Mouse (Mus musculus): ENCODE data around the gene Raph1. TPM values are rescaled to one million over a fixed set of nuclear protein-coding genes. Genes with fewer than 3 reads are reported as not detected.
"Not testable (repeated sequence)": the region's sequence is repeated elsewhere in the genome, so short reads cannot be mapped to it uniquely, and the experiment has no call there.

Raph1 gene
- polyA plus RNA-seq, 1 experiment from 2014 or later = 20.0 TPM

- 98% methylated on average over 1 of the region's 1 CpGs for WGBS
- no peak overlapping the region for H3K4me2 ChIP-seq (replicated peaks)
- H3K27ac ChIP-seq (replicated peaks) = no peak overlapping the region
- no peak for ATAC-seq (replicated peaks)
- H3K9ac ChIP-seq (replicated peaks) = no peak overlapping the region
- no peak overlapping the region for H3K4me3 ChIP-seq
- H3K36me3 ChIP-seq = peaks cover 17% of the 10 kb centered on the region
- H3K4me1 ChIP-seq = peaks cover 3% of the 10 kb centered on the region; the same call in 1 of the 2 replicates
- H3K27me3 ChIP-seq = no peaks in the 10 kb centered on the region
- H3K9me3 ChIP-seq = no peaks in the 10 kb centered on the region
Observed at GRCm38 (mm10) chr1:60482881-60483280, 84.0 kb downstream of the Raph1 start.

- no peak overlapping the region for H3K9ac ChIP-seq (replicated peaks)
- H3K27ac ChIP-seq (replicated peaks) = no peak overlapping the region
- ATAC-seq (replicated peaks) = no peak
- peaks cover 25% of the 10 kb centered on the region; the same call in 1 of the 2 replicates for H3K36me3 ChIP-seq
- H3K4me2 ChIP-seq (replicated peaks) = no peak overlapping the region
- H3K4me3 ChIP-seq = no peak overlapping the region
- no peaks in the 10 kb centered on the region for H3K27me3 ChIP-seq
- peaks cover 3% of the 10 kb centered on the region; the same call in 1 of the 2 replicates for H3K4me1 ChIP-seq
- H3K9me3 ChIP-seq = no peaks in the 10 kb centered on the region
- 32% methylated on average over 1 of the region's 1 CpGs for WGBS
Observed at GRCm38 (mm10) chr1:60481561-60481960, 85.3 kb downstream of the Raph1 start.

- Histone ChIP-seq H3K4me1 (no peaks in the 10 kb centered on the region), H3K4me3 (no peak overlapping the region), H3K4me2 (replicated peaks) (no peak overlapping the region), H3K27me3 (no peaks in the 10 kb centered on the region), H3K36me3 (peaks cover 13% of the 10 kb centered on the region), H3K9ac (replicated peaks) (no peak overlapping the region), H3K9me3 (no peaks in the 10 kb centered on the region), H3K27ac (replicated peaks) (no peak overlapping the region)
- no peak for ATAC-seq (replicated peaks)
- 90% methylated on average over 7 of the region's 7 CpGs for WGBS
Observed at GRCm38 (mm10) chr1:60470541-60470940, 96.4 kb downstream of the Raph1 start.

GRCm38 (mm10) chr1:60469491-60469890 is 97.4 kb downstream of the Raph1 start:
- H3K36me3 ChIP-seq = peaks cover 15% of the 10 kb centered on the region
- H3K4me3 ChIP-seq = no peak overlapping the region
- H3K4me1 ChIP-seq = no peaks in the 10 kb centered on the region
- no peaks in the 10 kb centered on the region for H3K9me3 ChIP-seq
- no peak overlapping the region for H3K9ac ChIP-seq (replicated peaks)
- H3K4me2 ChIP-seq (replicated peaks) = no peak overlapping the region
- ATAC-seq (replicated peaks) = no peak
- H3K27ac ChIP-seq (replicated peaks) = no peak overlapping the region
- WGBS = 78% methylated on average over 2 of the region's 2 CpGs
- no peaks in the 10 kb centered on the region for H3K27me3 ChIP-seq

GRCm38 (mm10) chr1:60460623-60461022 is 106.3 kb downstream of the Raph1 start:
- H3K9ac ChIP-seq (replicated peaks) = no peak overlapping the region
- no peaks in the 10 kb centered on the region for H3K27me3 ChIP-seq
- no peaks in the 10 kb centered on the region for H3K9me3 ChIP-seq
- WGBS = 91% methylated on average over 1 of the region's 1 CpGs
- peaks cover 12% of the 10 kb centered on the region; the same call in 1 of the 2 replicates for H3K36me3 ChIP-seq
- no peak overlapping the region for H3K27ac ChIP-seq (replicated peaks)
- no peak overlapping the region for H3K4me2 ChIP-seq (replicated peaks)
- no peak overlapping the region for H3K4me3 ChIP-seq
- H3K4me1 ChIP-seq = no peaks in the 10 kb centered on the region
- ATAC-seq (replicated peaks) = no peak

- no peak overlapping the region for H3K27ac ChIP-seq (replicated peaks)
- H3K4me1 ChIP-seq = no peaks in the 10 kb centered on the region
- ATAC-seq (replicated peaks) = no peak
- H3K4me3 ChIP-seq = no peak overlapping the region
- WGBS = 36% methylated on average over 1 of the region's 1 CpGs
- H3K4me2 ChIP-seq (replicated peaks) = no peak overlapping the region
- H3K27me3 ChIP-seq = no peaks in the 10 kb centered on the region
- peaks cover 34% of the 10 kb centered on the region for H3K36me3 ChIP-seq
- H3K9ac ChIP-seq (replicated peaks) = no peak overlapping the region
- no peaks in the 10 kb centered on the region for H3K9me3 ChIP-seq
Observed at GRCm38 (mm10) chr1:60449896-60450295, 117.0 kb downstream of the Raph1 start.

GRCm38 (mm10) chr1:60447067-60447466 is 119.8 kb downstream of the Raph1 start:
- no peak overlapping the region for H3K9ac ChIP-seq (replicated peaks)
- 92% methylated on average over 12 of the region's 12 CpGs for WGBS
- no peak overlapping the region for H3K4me2 ChIP-seq (replicated peaks)
- ATAC-seq (replicated peaks) = no peak
- H3K4me1 ChIP-seq = no peaks in the 10 kb centered on the region
- H3K9me3 ChIP-seq = no peaks in the 10 kb centered on the region
- no peak overlapping the region for H3K4me3 ChIP-seq
- H3K27me3 ChIP-seq = no peaks in the 10 kb centered on the region
- H3K27ac ChIP-seq (replicated peaks) = no peak overlapping the region
- peaks cover 28% of the 10 kb centered on the region for H3K36me3 ChIP-seq

GRCm38 (mm10) chr1:60441438-60441837 is 125.5 kb downstream of the Raph1 start:
- 76% methylated on average over 5 of the region's 5 CpGs for WGBS
- not testable (repeated sequence) for H3K4me2 ChIP-seq (replicated peaks)

GRCm38 (mm10) chr1:60432497-60432896 is 134.4 kb downstream of the Raph1 start:
- WGBS = 18% methylated on average over 1 of the region's 1 CpGs
- Histone ChIP-seq H3K4me3 (no peak overlapping the region), H3K27me3 (no peaks in the 10 kb centered on the region), H3K9me3 (no peaks in the 10 kb centered on the region), H3K4me2 (replicated peaks) (no peak overlapping the region), H3K4me1 (no peaks in the 10 kb centered on the region), H3K27ac (replicated peaks) (no peak overlapping the region), H3K9ac (replicated peaks) (no peak overlapping the region), H3K36me3 (0 out of 2 replicates have a peak, but pooled peaks cover 3% of the 10 kb centered on the region)
- no peak for ATAC-seq (replicated peaks)

More at GRCm38 (mm10) chr1:60441438-60441837, 125.5 kb downstream of the Raph1 start:
- H3K27ac ChIP-seq (replicated peaks); H3K9ac ChIP-seq (replicated peaks); H3K9me3 ChIP-seq; H3K27me3 ChIP-seq; ATAC-seq (replicated peaks); H3K4me1 ChIP-seq; H3K36me3 ChIP-seq; H3K4me3 ChIP-seq: not testable (repeated sequence)

Small RNA genes within 50 kb of the gene (microRNA-seq; reads per million reads assigned to microRNA genes)
- gene Gm23762 = not detected

Other genes starting within 250 kb of the Raph1 start
- gene Cyp20a1, start 223.8 kb downstream of the Raph1 start, polyA plus RNA-seq (2015; fragmentation: Nextera tagmentation; extraction: Ambion mirVana) = 10.7 and 11.1 TPM in 2 replicates
- gene Abi2, start 157.5 kb downstream of the Raph1 start, polyA plus RNA-seq (2015; fragmentation: Nextera tagmentation; extraction: Ambion mirVana) = 68.9 and 71.0 TPM in 2 replicates
- gene Cd28, start 149.7 kb upstream of the Raph1 start, polyA plus RNA-seq (2015; fragmentation: Nextera tagmentation; extraction: Ambion mirVana) = 0.10 and 0.11 TPM in 2 replicates